Mouse (Mus musculus) left cerebral cortex, postnatal 36 days (tissue): Measurements from ENCODE around the gene Dmrta1. TPM values are rescaled to one million over a fixed set of nuclear protein-coding genes. Genes with fewer than 3 reads are reported as not detected.
A peak's percentile ranks its signal among the peaks of the same experiment; 100 is the strongest.

ENCODE experiments used
- DNase-seq, 2 experiments: peaks; one replicate each; pipeline ENCODE4 v3.0.0; 2021 to 2022; ENCODE audit warnings: low spot score in 2 of 2, mixed read lengths in 1 of 2
- intact Hi-C: fragments of 180-260 bp; cut with DNase I; formaldehyde crosslinking; loops from one replicate; pipeline ENCODE4 v1.15.1; 2025
- total RNA-seq, 2 experiments: library from RNA; stranded (reverse); gene quantifications; 2 replicates each; pipeline ENCODE4 v1.2.3; 2021

Gene Dmrta1
- total RNA-seq: under 1 TPM; 0.27 to 0.37 TPM

- no peak for DNase-seq
- intact Hi-C loops: no loop called here
Observed at GRCm38 (mm10) chr4:89679195-89679594, at the start of gene Dmrta1. Gene Dmrta1 (plus strand): TSS chr4:89679436.

DNA sequence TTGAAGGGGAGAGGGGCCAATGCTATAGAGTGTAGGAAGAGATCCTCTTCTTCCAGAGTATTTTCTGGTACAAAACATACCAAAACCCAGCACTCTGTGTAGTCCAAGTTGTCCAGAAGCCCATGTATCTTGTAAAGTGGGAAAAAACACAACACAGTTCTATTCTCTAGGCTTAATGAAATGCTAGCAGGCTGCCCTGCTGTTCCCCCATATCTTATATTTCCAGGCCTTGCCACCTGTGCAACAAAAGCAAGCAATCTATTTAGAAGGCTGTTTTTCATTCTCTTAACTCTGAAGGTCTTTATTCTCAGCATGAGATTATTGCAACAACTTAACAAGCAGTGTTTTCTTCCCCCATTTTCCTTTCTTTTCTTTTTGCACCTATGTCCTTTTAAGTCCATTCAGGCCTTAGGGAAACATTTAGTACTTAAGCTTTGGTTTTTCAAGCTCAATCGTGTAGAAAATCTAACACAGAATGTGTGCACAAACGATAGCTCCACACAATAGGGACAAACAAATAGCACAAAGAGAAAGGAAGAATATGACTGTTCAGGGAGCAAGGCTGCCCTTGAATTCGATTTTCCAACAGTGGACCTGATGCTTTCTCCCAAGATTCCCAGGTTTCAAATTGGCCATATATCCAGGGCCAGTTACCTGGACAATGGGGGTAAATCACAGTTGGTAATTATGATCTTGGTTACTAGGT is 48.7 kb upstream of the Dmrta1 start:
- intact Hi-C loops: no loop called here
- DNase-seq: no peak

DNA sequence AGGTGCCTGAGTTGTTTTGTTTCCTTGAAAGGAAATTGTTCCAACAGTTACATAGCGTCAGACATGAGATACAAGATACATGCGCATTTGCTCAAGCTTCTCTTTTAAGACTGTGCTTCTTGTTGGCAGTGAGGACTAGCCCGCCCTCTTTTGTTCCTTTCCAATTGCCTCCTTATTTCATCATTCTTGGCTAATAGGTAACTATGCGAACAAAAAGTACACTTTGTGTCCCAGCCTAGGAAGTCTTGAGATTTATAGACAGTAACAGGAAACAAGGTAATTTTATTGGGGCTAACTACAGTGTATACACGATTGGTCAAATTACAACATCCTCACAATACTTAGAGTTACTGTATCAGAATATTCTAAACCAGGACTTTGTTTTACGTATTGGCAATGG is 47.7 kb upstream of the Dmrta1 start:
- intact Hi-C loops: no loop called here
- no peak for DNase-seq

DNA sequence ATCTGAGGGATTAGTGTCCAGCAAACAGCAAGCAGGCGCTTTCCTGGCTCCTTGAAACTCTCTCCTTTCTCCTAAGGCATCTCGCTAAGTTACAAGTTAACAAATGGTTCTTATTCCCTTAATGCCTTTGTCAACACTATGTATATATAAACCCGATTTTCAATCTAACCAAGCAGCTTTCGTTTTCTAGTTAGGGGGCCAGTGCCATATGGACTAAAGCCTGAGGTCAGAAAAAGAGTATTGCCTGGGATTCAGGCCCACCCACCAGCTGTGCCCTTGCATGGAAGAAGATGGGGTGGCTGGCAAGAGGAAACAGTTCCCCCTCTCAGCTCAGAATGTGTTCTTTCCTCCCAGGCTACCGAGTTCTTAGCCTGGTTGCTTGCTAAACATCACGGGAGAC is 40.6 kb upstream of the Dmrta1 start:
- DNase-seq: no peak
- intact Hi-C loops: no loop called here

GRCm38 (mm10) chr4:89644235-89645115 is 34.8 kb upstream of the Dmrta1 start:
- no peak for DNase-seq
- intact Hi-C loops: no loop called here

DNA sequence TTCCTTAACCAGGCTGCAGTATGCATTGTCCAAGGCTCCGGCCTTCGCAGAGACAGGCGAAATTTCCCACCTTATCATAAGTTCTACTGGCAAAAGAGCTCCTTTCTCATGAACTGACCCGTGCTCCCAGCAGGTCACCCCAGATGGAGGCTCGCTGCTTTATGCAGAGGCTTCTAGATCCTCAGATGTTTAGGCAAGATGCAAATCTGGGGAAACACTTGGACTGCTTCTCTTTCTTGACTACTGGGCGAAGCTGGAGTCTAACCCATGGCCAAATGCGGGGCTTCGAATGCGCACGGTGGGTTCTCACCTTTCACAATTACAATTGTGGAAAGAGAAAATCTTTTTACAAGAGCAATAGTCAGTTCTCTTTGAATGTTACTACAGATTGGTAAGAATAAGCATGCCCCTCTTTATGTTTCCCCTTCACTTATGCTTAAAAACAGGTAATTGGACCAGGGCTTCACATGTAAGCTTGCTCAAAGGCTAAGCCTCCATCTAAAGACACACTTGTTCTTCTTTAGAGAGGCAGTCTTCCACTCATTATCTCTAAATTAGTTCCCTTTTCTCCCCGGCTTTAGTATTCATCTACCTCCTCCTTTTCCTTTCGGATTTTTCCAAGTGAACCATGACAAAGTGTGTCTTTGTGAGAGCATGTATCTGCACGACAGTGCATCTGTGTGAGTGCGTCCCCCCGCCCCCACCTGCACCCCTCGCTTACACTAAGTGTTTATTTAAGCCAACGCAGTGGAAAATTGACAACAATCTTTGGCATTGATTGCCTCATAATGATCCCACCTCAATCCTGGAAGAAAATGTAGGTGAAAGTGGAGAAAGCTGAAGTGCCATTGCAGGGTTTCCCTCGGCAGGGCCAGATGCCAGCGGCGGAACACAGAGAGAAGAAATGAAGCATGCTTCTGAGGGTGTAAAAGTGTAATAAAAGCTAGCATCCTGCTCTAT is 28.6 kb upstream of the Dmrta1 start:
- intact Hi-C loops: no loop called here
- no peak for DNase-seq

- no peak for DNase-seq
Observed at GRCm38 (mm10) chr4:89651312-89651686, 27.9 kb upstream of the Dmrta1 start.

DNA sequence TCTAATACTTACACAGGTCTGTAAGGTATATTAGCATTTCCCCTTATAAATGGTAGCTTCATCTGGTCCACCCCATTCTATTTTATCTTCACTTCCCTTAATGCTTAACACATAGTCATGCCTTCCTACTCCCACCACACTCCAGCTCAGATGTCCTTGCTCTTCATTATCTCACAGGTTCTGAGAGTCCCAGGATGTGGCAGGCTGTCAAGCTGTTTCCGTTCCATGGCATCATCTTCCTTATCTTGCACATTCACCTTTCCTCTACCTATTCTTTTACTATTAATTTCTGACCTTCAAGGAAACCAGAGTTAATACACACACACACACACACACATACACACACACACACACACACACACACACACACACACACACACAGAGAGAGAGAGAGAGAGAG is 27.5 kb upstream of the Dmrta1 start:
- no peak for DNase-seq
- intact Hi-C loops: no loop called here

More at GRCm38 (mm10) chr4:89651312-89651686, 27.9 kb upstream of the Dmrta1 start:
- intact Hi-C loops: no loop called here

DNA sequence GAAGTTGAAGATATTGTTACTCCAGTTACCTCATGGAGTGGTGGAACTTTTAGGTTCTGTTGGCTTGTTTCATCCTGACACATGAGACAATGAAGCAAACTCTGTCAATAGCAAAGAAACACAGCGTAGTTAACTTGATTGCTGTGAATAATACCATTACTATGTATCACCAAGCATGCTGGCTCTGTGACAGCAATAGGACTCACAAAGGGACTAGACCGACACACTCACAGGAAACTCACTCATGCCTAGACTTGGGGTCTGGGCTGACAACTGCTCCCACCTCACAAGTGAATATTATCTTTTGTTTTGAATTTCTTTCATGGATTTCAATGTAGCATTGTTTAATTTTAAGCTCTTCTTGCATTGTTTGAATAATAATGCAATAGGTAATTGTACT is 15.8 kb upstream of the Dmrta1 start:
- no peak for DNase-seq
- intact Hi-C loops: no loop called here

DNA sequence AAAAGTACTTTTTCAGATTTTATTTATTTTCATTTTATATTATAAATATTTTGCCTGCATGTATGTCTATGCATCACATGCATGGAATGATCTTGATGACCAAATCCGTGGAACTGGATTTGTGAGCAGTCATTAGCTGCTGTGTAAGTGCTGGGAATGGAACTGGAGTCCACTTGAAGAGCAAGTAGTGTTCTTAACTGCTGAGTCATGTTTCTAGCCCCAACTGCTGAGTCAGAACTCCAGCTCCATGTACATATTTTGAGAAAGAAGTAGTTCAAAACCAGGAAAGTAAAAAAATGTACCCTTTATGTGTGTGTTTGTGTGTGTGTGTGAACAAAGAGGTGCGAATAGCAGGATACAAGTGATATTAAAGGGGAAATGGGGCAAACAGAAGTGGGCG is 4.5 kb upstream of the Dmrta1 start:
- intact Hi-C loops: no loop called here
- no peak for DNase-seq

GRCm38 (mm10) chr4:89677903-89678302 is 1.3 kb upstream of the Dmrta1 start:
- DNase-seq: no peak
- intact Hi-C loops: no loop called here

DNA sequence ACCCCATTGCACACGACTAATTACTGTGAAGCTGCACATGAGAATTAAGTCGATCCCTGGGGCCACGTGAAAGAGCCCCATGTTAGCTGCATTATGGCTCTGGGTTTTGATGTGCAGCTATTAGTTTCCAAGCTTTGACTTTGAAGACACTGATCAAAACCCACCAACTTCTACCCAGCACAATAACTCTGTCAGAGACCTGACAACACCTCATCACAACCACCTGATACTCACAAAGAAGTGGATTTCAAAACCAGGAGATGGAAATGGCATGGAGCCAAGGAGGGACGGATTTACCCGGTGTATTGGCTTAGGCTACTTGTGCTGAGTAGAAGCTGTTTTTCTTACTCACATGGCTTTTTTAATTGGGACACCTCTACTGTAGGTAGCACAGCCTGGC is 523 bp upstream of the Dmrta1 start:
- DNase-seq: no peak
- intact Hi-C loops: no loop called here

DNA sequence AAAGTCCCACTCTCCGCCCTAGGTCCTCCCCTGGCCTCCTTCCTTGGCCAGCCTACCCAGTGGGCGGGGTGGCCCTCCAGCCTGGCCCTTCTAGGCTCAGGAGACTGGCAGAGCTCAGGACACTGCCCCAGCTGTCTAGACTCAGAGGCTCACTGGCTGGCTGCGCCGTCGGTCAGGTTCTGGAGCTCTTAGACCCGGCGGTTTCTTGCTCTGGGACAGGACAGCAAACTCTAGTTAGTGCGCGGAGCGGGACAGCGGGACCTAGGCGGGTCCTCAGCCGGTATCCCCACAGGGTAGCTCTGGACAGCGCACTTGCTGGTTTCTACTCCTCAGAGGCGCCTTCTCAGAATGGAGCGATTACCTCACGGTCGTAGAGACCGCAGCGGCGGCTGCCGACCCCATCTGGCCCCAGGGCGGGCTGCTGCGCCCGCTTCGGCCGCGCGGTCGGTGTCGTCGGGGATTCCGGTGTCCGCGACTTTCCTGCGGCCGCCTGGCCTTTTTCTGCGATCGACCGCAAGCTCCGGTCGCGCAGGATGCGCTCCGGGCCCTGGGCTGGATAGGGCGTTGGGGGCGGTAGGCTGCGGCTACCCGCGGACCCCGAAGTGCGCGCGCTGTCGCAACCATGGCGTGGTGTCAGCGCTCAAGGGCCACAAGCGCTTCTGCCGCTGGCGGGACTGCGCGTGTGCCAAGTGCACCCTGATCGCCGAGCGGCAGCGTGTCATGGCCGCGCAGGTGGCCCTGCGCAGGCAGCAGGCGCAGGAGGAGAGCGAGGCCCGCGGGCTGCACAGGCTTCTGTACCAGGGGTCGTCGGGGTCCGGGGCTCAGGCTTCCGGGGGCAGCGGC is 8.9 kb downstream of the Dmrta1 start:
- intact Hi-C loops: no loop called here
- DNase-seq: peak in 1 of 2 experiments; percentile 4

DNA sequence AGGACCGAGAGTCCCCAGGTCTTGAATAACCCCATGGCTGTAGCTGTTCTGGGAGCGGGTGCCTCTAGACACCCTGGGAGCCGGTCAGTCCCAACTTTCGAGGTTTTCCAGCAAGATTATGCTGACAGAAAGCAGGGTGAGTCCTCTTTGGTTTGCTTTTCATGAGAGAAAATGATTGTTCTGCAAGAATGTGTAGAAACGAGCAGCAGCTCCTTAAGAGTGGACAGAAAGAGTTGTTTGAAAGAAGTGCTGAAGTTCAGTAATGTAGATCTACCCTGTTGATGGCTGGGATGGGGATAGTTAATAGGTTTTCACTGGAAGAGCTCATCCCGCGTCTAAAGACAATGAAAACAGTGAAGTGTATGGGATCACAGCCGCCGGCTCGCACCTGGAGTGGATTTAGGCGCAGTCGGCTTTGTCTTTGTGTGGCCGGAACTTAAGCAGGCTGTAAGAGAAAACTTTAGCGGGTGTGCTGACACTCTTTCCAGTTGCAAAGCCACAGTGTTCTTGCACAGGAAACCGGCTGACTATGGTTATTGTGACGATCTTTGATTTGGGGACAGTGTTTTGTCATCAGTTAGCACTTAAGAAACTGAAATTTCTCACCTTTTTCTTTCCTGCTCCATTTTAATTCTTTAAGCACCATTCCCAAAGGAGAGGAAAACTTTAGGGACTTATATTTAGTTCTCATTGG is 9.7 kb downstream of the Dmrta1 start:
- intact Hi-C loops: no loop called here
- no peak for DNase-seq

GRCm38 (mm10) chr4:89691936-89692335 is 12.7 kb downstream of the Dmrta1 start:
- DNase-seq: no peak
- intact Hi-C loops: loop anchor here (5.0 kb wide), 1 partner anchor 115 kb away; no protein-coding TSS in a partner anchor

DNA sequence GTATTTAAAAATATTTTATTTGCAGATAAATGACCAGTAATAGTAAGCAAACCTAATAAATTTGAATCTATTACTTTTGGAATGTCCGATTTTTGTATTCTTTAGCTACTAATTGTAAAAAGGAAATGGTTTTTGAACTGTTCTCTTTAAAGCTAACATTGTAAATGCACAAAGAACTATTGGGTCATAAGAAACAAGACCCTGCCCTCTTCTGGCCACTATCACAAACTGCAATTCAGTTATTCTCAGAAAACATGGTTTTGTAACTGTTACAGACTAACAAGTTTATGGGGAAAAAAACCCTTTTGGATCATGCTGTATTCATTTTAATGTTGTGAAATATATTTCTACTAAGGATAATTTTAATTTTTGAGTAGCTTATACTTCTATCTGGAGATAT is 13.5 kb downstream of the Dmrta1 start:
- no peak for DNase-seq
- intact Hi-C loops: loop anchor here (5.0 kb wide), 1 partner anchor 115 kb away; no protein-coding TSS in a partner anchor

- DNase-seq: no peak
- intact Hi-C loops: no loop called here
Observed at GRCm38 (mm10) chr4:89695589-89695988, 16.4 kb downstream of the Dmrta1 start.

- intact Hi-C loops: no loop called here
- no peak for DNase-seq
Observed at GRCm38 (mm10) chr4:89697951-89698350, 18.7 kb downstream of the Dmrta1 start.
